Mouse (Mus musculus): ENCODE measurements around the gene Ccr9. TPM values are rescaled to one million over a fixed set of nuclear protein-coding genes. Genes with fewer than 3 reads are reported as not detected.

The Ccr9 gene
- polyA plus RNA-seq, 1 experiment from 2014 or later: 0.41 TPM

DNA sequence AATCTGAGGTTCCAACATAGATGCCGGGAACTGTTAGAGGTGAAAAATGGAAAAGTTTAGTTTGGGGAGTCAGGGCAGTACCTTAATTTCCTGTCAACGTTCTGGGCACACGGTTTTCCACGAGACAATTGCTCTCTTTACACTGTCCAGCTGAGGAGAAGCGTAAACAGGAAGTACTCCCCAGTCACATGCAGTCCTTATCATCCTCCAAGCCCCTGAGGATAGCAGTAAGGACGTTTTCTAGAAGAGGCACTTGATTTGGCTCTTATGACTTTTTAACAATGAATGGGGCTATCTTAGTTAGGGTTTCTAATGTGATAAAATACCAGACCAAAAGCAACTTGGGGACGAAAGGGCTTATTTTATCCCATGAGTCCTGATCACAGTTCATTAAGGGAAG lies 130.3 kb downstream of the Ccr9 start:
- H3K4me3 ChIP-seq (replicated peaks): no peak overlapping the region
- WGBS: 46% methylated on average over 7 of the region's 7 CpGs
- no peaks in the 10 kb centered on the region for H3K9me3 ChIP-seq
- H3K27me3 ChIP-seq (replicated peaks): no peaks in the 10 kb centered on the region
- H3K9ac ChIP-seq: no peak overlapping the region
- no peak for ATAC-seq (ENCODE audit: insufficient read depth, low FRiP score, low read depth)
- no peak overlapping the region for H3K27ac ChIP-seq
- H3K4me2 ChIP-seq: no peak overlapping the region
- no peaks in the 10 kb centered on the region for H3K4me1 ChIP-seq
- peaks cover 7% of the 10 kb centered on the region; the same call in 1 of the 2 replicates for H3K36me3 ChIP-seq

DNA sequence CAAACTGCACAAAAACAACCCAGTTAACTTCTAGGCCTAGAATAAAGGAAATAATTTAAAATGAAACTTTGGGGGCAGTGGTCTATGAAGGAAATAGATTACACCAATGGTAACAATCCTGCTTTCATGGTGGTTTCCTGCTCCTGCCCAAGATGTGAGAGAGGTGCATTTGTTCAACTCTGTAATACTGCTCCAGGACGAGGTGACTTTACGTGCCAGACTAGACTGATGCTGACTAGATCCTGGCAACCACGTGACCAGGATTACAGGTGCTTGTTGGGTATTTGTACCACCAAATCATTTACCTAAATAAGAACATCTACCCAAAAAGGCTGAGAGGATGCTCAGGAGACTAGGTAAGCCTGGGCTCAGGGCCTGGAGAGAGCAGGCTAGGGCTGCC lies 133.6 kb downstream of the Ccr9 start:
- Histone ChIP-seq H3K4me2 (no peak overlapping the region), H3K9ac (no peak overlapping the region), H3K27ac (no peak overlapping the region), H3K36me3 (peaks cover 7% of the 10 kb centered on the region; the same call in 1 of the 2 replicates), H3K27me3 (replicated peaks) (no peaks in the 10 kb centered on the region), H3K4me3 (replicated peaks) (no peak overlapping the region), H3K4me1 (no peaks in the 10 kb centered on the region), H3K9me3 (no peaks in the 10 kb centered on the region)
- no peak for ATAC-seq (ENCODE audit: insufficient read depth, low FRiP score, low read depth)
- WGBS: 88% methylated on average over 3 of the region's 3 CpGs

DNA sequence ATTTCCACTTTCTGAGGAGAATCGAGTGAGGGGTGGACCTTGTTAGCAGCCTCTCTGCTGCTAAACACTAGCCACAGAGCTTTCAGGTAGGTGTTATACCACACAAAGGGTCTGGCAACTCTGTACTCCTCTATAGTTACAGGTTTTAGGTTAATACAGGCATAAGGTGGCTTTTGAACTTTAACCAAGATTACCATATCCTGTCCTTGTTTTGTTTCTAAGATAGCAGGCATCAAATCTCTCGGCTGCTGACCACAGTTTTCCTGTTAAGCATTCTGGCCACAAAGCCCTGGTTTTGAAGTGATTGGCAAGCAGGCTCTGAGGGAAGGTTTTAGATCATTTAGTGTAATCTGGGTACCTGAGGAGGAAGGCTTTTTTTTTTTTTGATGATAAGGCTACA lies 136.1 kb downstream of the Ccr9 start:
- H3K4me3 ChIP-seq (replicated peaks): no peak overlapping the region
- H3K4me1 ChIP-seq: no peaks in the 10 kb centered on the region
- no peak overlapping the region for H3K4me2 ChIP-seq
- no peak overlapping the region for H3K9ac ChIP-seq
- no peak for ATAC-seq (ENCODE audit: insufficient read depth, low FRiP score, low read depth)
- H3K27me3 ChIP-seq (replicated peaks): no peaks in the 10 kb centered on the region
- 78% methylated on average over 2 of the region's 2 CpGs for WGBS
- H3K36me3 ChIP-seq: peaks cover 13% of the 10 kb centered on the region; the same call in 1 of the 2 replicates
- no peak overlapping the region for H3K27ac ChIP-seq
- no peaks in the 10 kb centered on the region for H3K9me3 ChIP-seq

DNA sequence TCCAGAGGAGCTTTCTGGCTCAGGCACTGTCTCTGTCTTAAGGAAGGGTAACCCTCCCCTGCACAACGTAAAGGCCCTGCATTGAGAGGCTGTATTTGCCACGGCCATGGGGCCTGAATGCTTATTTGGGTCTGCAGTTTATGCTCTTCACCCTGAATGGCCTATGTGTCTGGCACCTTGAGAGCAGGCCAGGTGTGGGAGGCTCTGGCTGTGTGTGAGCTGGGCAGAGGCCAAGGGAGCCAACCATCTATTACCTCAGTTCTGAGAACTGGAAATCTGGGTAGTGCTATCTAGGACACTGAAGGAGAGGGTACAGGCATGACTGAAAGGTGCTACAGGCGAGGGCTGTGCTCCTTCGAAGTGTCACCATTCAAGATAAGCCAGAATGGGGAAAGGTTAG lies 136.6 kb downstream of the Ccr9 start:
- no peak for ATAC-seq (ENCODE audit: insufficient read depth, low FRiP score, low read depth)
- 86% methylated on average over 4 of the region's 4 CpGs for WGBS
- Histone ChIP-seq H3K4me2 (no peak overlapping the region), H3K27ac (no peak overlapping the region), H3K4me1 (no peaks in the 10 kb centered on the region), H3K9me3 (no peaks in the 10 kb centered on the region), H3K36me3 (peaks cover 16% of the 10 kb centered on the region; the same call in 1 of the 2 replicates), H3K9ac (no peak overlapping the region), H3K27me3 (replicated peaks) (no peaks in the 10 kb centered on the region), H3K4me3 (replicated peaks) (no peak overlapping the region)

- no peaks in the 10 kb centered on the region for H3K27me3 ChIP-seq (replicated peaks)
- no peak overlapping the region for H3K27ac ChIP-seq
- no peaks in the 10 kb centered on the region for H3K9me3 ChIP-seq
- H3K4me1 ChIP-seq: no peaks in the 10 kb centered on the region
- H3K4me2 ChIP-seq: no peak overlapping the region
- no peak overlapping the region for H3K4me3 ChIP-seq (replicated peaks)
- ATAC-seq (ENCODE audit: insufficient read depth, low FRiP score, low read depth): no peak
- 80% methylated on average over 3 of the region's 3 CpGs for WGBS
- H3K9ac ChIP-seq: no peak overlapping the region
- H3K36me3 ChIP-seq: peaks cover 19% of the 10 kb centered on the region
These were observed 137.2 kb downstream of the Ccr9 start for GRCm38 (mm10) chr9:123815444-123815843.

GRCm38 (mm10) chr9:123815996-123816395 lies 137.8 kb downstream of the Ccr9 start:
- no peaks in the 10 kb centered on the region for H3K4me1 ChIP-seq
- no peak overlapping the region for H3K9ac ChIP-seq
- ATAC-seq (ENCODE audit: insufficient read depth, low FRiP score, low read depth): no peak
- WGBS: 74% methylated on average over 1 of the region's 1 CpGs
- no peak overlapping the region for H3K27ac ChIP-seq
- peaks cover 22% of the 10 kb centered on the region for H3K36me3 ChIP-seq
- no peak overlapping the region for H3K4me3 ChIP-seq (replicated peaks)
- H3K27me3 ChIP-seq (replicated peaks): no peaks in the 10 kb centered on the region
- no peaks in the 10 kb centered on the region for H3K9me3 ChIP-seq
- H3K4me2 ChIP-seq: no peak overlapping the region

GRCm38 (mm10) chr9:123818601-123819000 lies 140.4 kb downstream of the Ccr9 start:
- H3K9ac ChIP-seq: no peak overlapping the region
- H3K4me1 ChIP-seq: no peaks in the 10 kb centered on the region
- WGBS: 91% methylated on average over 2 of the region's 2 CpGs
- ATAC-seq (ENCODE audit: insufficient read depth, low FRiP score, low read depth): no peak
- H3K36me3 ChIP-seq: peaks cover 31% of the 10 kb centered on the region
- H3K4me2 ChIP-seq: no peak overlapping the region
- H3K9me3 ChIP-seq: no peaks in the 10 kb centered on the region
- no peaks in the 10 kb centered on the region for H3K27me3 ChIP-seq (replicated peaks)
- H3K4me3 ChIP-seq (replicated peaks): no peak overlapping the region
- H3K27ac ChIP-seq: no peak overlapping the region

GRCm38 (mm10) chr9:123826631-123827030 lies 148.4 kb downstream of the Ccr9 start:
- Histone ChIP-seq H3K27ac (no peak overlapping the region), H3K36me3 (peaks cover 45% of the 10 kb centered on the region), H3K9me3 (no peaks in the 10 kb centered on the region), H3K9ac (no peak overlapping the region), H3K4me1 (no peaks in the 10 kb centered on the region), H3K4me2 (no peak overlapping the region), H3K27me3 (replicated peaks) (no peaks in the 10 kb centered on the region), H3K4me3 (replicated peaks) (no peak overlapping the region)
- 69% methylated on average over 3 of the region's 3 CpGs for WGBS
- no peak for ATAC-seq (ENCODE audit: insufficient read depth, low FRiP score, low read depth)

- Histone ChIP-seq H3K4me3 (replicated peaks) (no peak overlapping the region), H3K4me2 (no peak overlapping the region), H3K27ac (no peak overlapping the region), H3K36me3 (peaks cover 33% of the 10 kb centered on the region), H3K27me3 (replicated peaks) (no peaks in the 10 kb centered on the region), H3K9ac (no peak overlapping the region), H3K9me3 (no peaks in the 10 kb centered on the region), H3K4me1 (no peaks in the 10 kb centered on the region)
- no peak for ATAC-seq (ENCODE audit: insufficient read depth, low FRiP score, low read depth)
- WGBS: 86% methylated on average over 4 of the region's 4 CpGs
These were observed 150.7 kb downstream of the Ccr9 start for GRCm38 (mm10) chr9:123828916-123829315.

Other genes starting within 250 kb of the Ccr9 start
- 46.1 and 49.9 TPM in 2 replicates for gene Limd1, start 199.7 kb upstream of the Ccr9 start, polyA plus RNA-seq (2015; fragmentation: Nextera tagmentation; extraction: Ambion mirVana)
- gene Sacm1l, start 148.7 kb upstream of the Ccr9 start, polyA plus RNA-seq (2015; fragmentation: Nextera tagmentation; extraction: Ambion mirVana): 52.3 and 56.5 TPM in 2 replicates
- 0.28 and 0.30 TPM in 2 replicates for gene Slc6a20b, start 45.9 kb upstream of the Ccr9 start, polyA plus RNA-seq (2015; fragmentation: Nextera tagmentation; extraction: Ambion mirVana)
- gene Slc6a20a, start 446 bp downstream of the Ccr9 start, polyA plus RNA-seq (2015; fragmentation: Nextera tagmentation; extraction: Ambion mirVana): 3.8 and 4.9 TPM in 2 replicates
- 48.4 and 53.3 TPM in 2 replicates for gene Lztfl1, start 39.3 kb downstream of the Ccr9 start, polyA plus RNA-seq (2015; fragmentation: Nextera tagmentation; extraction: Ambion mirVana)
- 0.88 and 1.1 TPM in 2 replicates for gene Cxcr6, start 128.0 kb downstream of the Ccr9 start, polyA plus RNA-seq (2015; fragmentation: Nextera tagmentation; extraction: Ambion mirVana)
- gene Fyco1, start 173.5 kb downstream of the Ccr9 start, polyA plus RNA-seq (2015; fragmentation: Nextera tagmentation; extraction: Ambion mirVana): 15.6 and 16.3 TPM in 2 replicates
- gene Xcr1, start 183.6 kb downstream of the Ccr9 start, polyA plus RNA-seq (2015; fragmentation: Nextera tagmentation; extraction: Ambion mirVana): not detected in 2 replicates